Mouse (Mus musculus): Measurements from ENCODE around the gene Olfr463. TPM values are rescaled to one million over a fixed set of nuclear protein-coding genes. Genes with fewer than 3 reads are reported as not detected.

Gene Olfr463
- polyA plus RNA-seq, 1 experiment from 2014 or later = not detected

DNA sequence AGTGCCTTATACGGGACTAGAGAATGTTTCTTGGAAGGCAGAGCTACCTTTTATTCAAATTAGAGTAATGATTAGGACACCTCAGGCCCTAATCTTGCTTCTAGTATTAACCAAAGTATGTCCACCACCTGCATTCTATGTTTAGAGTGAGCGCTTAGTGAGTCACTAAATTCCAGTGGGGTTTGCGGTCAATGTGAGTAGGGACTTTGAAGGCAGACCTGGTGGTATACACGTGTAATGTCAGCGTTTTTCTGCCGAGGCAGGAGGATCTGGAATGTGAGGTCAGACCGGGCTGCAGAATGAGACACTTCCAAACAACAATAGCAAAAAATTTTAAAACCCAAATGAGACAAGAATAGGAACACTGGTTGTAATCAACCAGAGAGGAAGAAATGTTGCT is 42.6 kb downstream of the Olfr463 start:
- ATAC-seq (ENCODE audit: low FRiP score, low TSS enrichment) = no peak
- WGBS = 90% methylated on average over 7 of the region's 7 CpGs

GRCm38 (mm10) chr11:87853597-87853954 is 43.6 kb downstream of the Olfr463 start:
- H3K9me3 ChIP-seq (ENCODE audit: low read length) = no peaks in the 10 kb centered on the region
- peaks cover 15% of the 10 kb centered on the region for H3K36me3 ChIP-seq (ENCODE audit: insufficient read depth, low read length)
- peak overlapping the region; percentile 77 for H3K9ac ChIP-seq (replicated peaks; ENCODE audit: low read length)
- H3K4me2 ChIP-seq (replicated peaks; ENCODE audit: low read depth, low read length) = peak overlapping the region; percentile 90
- H3K27ac ChIP-seq (ENCODE audit: low read length) = no peak overlapping the region
- peak overlapping the region; percentile 76 for H3K4me3 ChIP-seq (ENCODE audit: low read length)
- ATAC-seq (ENCODE audit: low FRiP score, low TSS enrichment) = peak; percentile 27; the same call in 1 of the 2 replicates
- peaks cover 10% of the 10 kb centered on the region for H3K4me1 ChIP-seq (ENCODE audit: insufficient read depth, low read length)
- 26% methylated on average over 8 of the region's 8 CpGs for WGBS
- H3K27me3 ChIP-seq (ENCODE audit: insufficient read depth, low read length) = no peaks in the 10 kb centered on the region

More for the DNA sequence above, 42.6 kb downstream of the Olfr463 start:
- H3K9me3 ChIP-seq (ENCODE audit: low read length) = no peaks in the 10 kb centered on the region
- H3K27ac ChIP-seq (ENCODE audit: low read length) = no peak overlapping the region
- no peak overlapping the region for H3K4me3 ChIP-seq (ENCODE audit: low read length)
- H3K9ac ChIP-seq (replicated peaks; ENCODE audit: low read length) = no peak overlapping the region
- no peaks in the 10 kb centered on the region for H3K27me3 ChIP-seq (ENCODE audit: insufficient read depth, low read length)
- H3K36me3 ChIP-seq (ENCODE audit: insufficient read depth, low read length) = peaks cover 15% of the 10 kb centered on the region
- peaks cover 10% of the 10 kb centered on the region for H3K4me1 ChIP-seq (ENCODE audit: insufficient read depth, low read length)
- no peak overlapping the region for H3K4me2 ChIP-seq (replicated peaks; ENCODE audit: low read depth, low read length)

GRCm38 (mm10) chr11:87852690-87853596 is 44.2 kb downstream of the Olfr463 start, which contains the start of gene Mks1:
Gene Mks1 (plus strand): TSS chr11:87853215.
- Histone ChIP-seq H3K27ac (ENCODE audit: low read length) (0 out of 2 replicates have a peak within 1 kb of the TSS, but pooled peaks have one; percentile 10), H3K9me3 (ENCODE audit: low read length) (no peaks in the 10 kb centered on the region), H3K4me2 (replicated peaks; ENCODE audit: low read depth, low read length) (peak within 1 kb of the TSS; percentile 90), H3K27me3 (ENCODE audit: insufficient read depth, low read length) (no peaks in the 10 kb centered on the region), H3K4me1 (ENCODE audit: insufficient read depth, low read length) (peaks cover 10% of the 10 kb centered on the region), H3K36me3 (ENCODE audit: insufficient read depth, low read length) (peaks cover 10% of the 10 kb centered on the region), H3K4me3 (ENCODE audit: low read length) (peak within 1 kb of the TSS; percentile 76), H3K9ac (replicated peaks; ENCODE audit: low read length) (peak within 1 kb of the TSS; percentile 77)
- 3% methylated on average over 40 of the region's 40 CpGs for WGBS
- peak; percentile 96 for ATAC-seq (ENCODE audit: low FRiP score, low TSS enrichment)

GRCm38 (mm10) chr11:87847884-87848283 is 49.3 kb downstream of the Olfr463 start:
- Histone ChIP-seq H3K9me3 (ENCODE audit: low read length) (no peaks in the 10 kb centered on the region), H3K4me2 (replicated peaks; ENCODE audit: low read depth, low read length) (no peak overlapping the region), H3K4me1 (ENCODE audit: insufficient read depth, low read length) (peaks cover 3% of the 10 kb centered on the region), H3K4me3 (ENCODE audit: low read length) (no peak overlapping the region), H3K27ac (ENCODE audit: low read length) (no peak overlapping the region), H3K27me3 (ENCODE audit: insufficient read depth, low read length) (no peaks in the 10 kb centered on the region), H3K9ac (replicated peaks; ENCODE audit: low read length) (no peak overlapping the region), H3K36me3 (ENCODE audit: insufficient read depth, low read length) (no peaks in the 10 kb centered on the region)
- no peak for ATAC-seq (ENCODE audit: low FRiP score, low TSS enrichment)
- 77% methylated on average over 6 of the region's 6 CpGs for WGBS

DNA sequence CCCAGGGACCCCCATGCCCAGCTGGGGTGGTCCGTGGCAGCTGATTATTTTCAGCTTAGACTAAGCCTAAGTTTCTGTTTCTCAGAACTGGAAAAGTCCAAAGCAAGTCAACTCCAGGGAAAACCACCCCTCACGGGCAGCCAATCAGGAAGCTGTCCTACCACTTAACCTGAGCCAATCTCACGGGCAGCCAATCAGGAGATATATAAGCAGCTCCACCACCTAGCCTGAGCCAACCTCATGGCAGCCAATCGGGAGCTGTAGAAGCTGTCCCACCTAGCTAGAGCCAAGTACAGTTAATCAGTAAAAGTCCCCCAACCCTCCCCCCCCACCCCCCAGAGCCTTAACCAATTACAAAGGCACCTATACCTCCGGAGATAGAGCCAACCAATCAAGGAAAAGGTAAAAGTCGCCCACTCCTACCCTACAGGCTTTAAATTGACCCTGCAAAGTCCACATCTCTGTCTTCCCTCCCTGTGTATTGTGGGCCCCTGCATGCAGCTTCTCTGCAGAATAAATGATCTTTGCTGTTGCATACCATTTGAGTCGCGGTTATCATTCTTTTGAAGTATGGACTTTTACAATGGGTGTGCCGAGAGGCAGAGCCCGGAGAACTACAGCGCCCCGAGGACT is 50.1 kb downstream of the Olfr463 start:
- Histone ChIP-seq H3K9ac (replicated peaks; ENCODE audit: low read length) (no peak overlapping the region), H3K36me3 (ENCODE audit: insufficient read depth, low read length) (no peaks in the 10 kb centered on the region), H3K4me2 (replicated peaks; ENCODE audit: low read depth, low read length) (no peak overlapping the region), H3K9me3 (ENCODE audit: low read length) (no peaks in the 10 kb centered on the region), H3K4me3 (ENCODE audit: low read length) (no peak overlapping the region), H3K27ac (ENCODE audit: low read length) (no peak overlapping the region), H3K27me3 (ENCODE audit: insufficient read depth, low read length) (no peaks in the 10 kb centered on the region), H3K4me1 (ENCODE audit: insufficient read depth, low read length) (no peaks in the 10 kb centered on the region)
- 79% methylated on average over 12 of the region's 12 CpGs for WGBS
- no peak for ATAC-seq (ENCODE audit: low FRiP score, low TSS enrichment)

Other genes starting within 250 kb of the Olfr463 start
- gene Rnf43, start 234.7 kb downstream of the Olfr463 start, polyA plus RNA-seq (2015; fragmentation: Nextera tagmentation; extraction: Ambion mirVana) = 7.2 and 8.0 TPM in 2 replicates
- 156 and 161 TPM in 2 replicates for gene Supt4a, start 159.8 kb downstream of the Olfr463 start, polyA plus RNA-seq (2015; fragmentation: Nextera tagmentation; extraction: Ambion mirVana)
- gene Tspoap1, start 136.8 kb downstream of the Olfr463 start, polyA plus RNA-seq (2015; fragmentation: Nextera tagmentation; extraction: Ambion mirVana) = 4.7 and 5.6 TPM in 2 replicates
- gene Mpo, start 103.8 kb downstream of the Olfr463 start, polyA plus RNA-seq (2015; fragmentation: Nextera tagmentation; extraction: Ambion mirVana) = 1.1 and 1.3 TPM in 2 replicates
- gene Lpo, start 69.1 kb downstream of the Olfr463 start, polyA plus RNA-seq (2015; fragmentation: Nextera tagmentation; extraction: Ambion mirVana) = 0.15 and 0.29 TPM in 2 replicates
- 20.4 and 20.6 TPM in 2 replicates for gene Mks1, start 44.2 kb downstream of the Olfr463 start, polyA plus RNA-seq (2015; fragmentation: Nextera tagmentation; extraction: Ambion mirVana)
- gene Epx, start 21.9 kb downstream of the Olfr463 start, polyA plus RNA-seq (2015; fragmentation: Nextera tagmentation; extraction: Ambion mirVana) = 0.39 and 0.64 TPM in 2 replicates
- gene Olfr462, start 5.1 kb downstream of the Olfr463 start, polyA plus RNA-seq (2015; fragmentation: Nextera tagmentation; extraction: Ambion mirVana) = not detected in 2 replicates
- gene Olfr464, start 23.6 kb upstream of the Olfr463 start, polyA plus RNA-seq (2015; fragmentation: Nextera tagmentation; extraction: Ambion mirVana) = not detected in 2 replicates
- 21.0 and 23.5 TPM in 2 replicates for gene Dynll2, start 90.1 kb upstream of the Olfr463 start, polyA plus RNA-seq (2015; fragmentation: Nextera tagmentation; extraction: Ambion mirVana)
- gene Srsf1, start 150.0 kb upstream of the Olfr463 start, polyA plus RNA-seq (2015; fragmentation: Nextera tagmentation; extraction: Ambion mirVana) = 283 and 306 TPM in 2 replicates
- gene Vezf1, start 170.9 kb upstream of the Olfr463 start, polyA plus RNA-seq (2015; fragmentation: Nextera tagmentation; extraction: Ambion mirVana) = 40.2 and 44.3 TPM in 2 replicates
- 14.6 and 14.7 TPM in 2 replicates for gene Cuedc1, start 200.7 kb upstream of the Olfr463 start, polyA plus RNA-seq (2015; fragmentation: Nextera tagmentation; extraction: Ambion mirVana)